Mouse (Mus musculus) lung, postnatal 0 days (tissue): ENCODE measurements around the gene Ttc25. TPM values are rescaled to one million over a fixed set of nuclear protein-coding genes. Genes with fewer than 3 reads are reported as not detected.

ENCODE experiments used
- ATAC-seq: fragments of 200-750 bp; cut with Nextera tagmentation; 2 replicates; pipeline ENCODE4 v1.8.0; 2017; ENCODE audit warnings: moderate library complexity
- DNase-seq: peaks from one replicate; pipeline ENCODE4 v3.0.0-alpha.2; 2016; ENCODE audit warnings: low spot score
- H3K27ac ChIP-seq: fragments of 300-500 bp; sonication (generic); 2 replicates; pipeline ENCODE4 v1.5.1; 2014; ENCODE audit warnings: antibody characterized with exemption, mild to moderate bottlenecking, low read length, mixed read lengths
- H3K27me3 ChIP-seq: fragments of 300-500 bp; sonication (generic); replicated peaks from 2 replicates; pipeline ENCODE4 v1.6.1; 2014; ENCODE audit warnings: low read length, mixed read lengths; ENCODE audit not compliant: insufficient read depth
- H3K36me3 ChIP-seq: fragments of 300-500 bp; sonication (generic); 2 replicates; pipeline ENCODE4 v1.6.1; 2014; ENCODE audit warnings: low read length, mixed read lengths; ENCODE audit not compliant: insufficient read depth
- H3K4me1 ChIP-seq: fragments of 300-500 bp; sonication (generic); 2 replicates; pipeline ENCODE4 v1.6.1; 2014; ENCODE audit warnings: antibody characterized with exemption, low read depth, low read length, mixed read lengths; ENCODE audit not compliant: insufficient read depth
- H3K4me2 ChIP-seq: fragments of 300-500 bp; sonication (generic); replicated peaks from 2 replicates; pipeline ENCODE4 v1.6.1; 2014; ENCODE audit warnings: low read depth, mild to moderate bottlenecking, low read length, moderate library complexity, mixed read lengths
- H3K4me3 ChIP-seq: fragments of 300-500 bp; sonication (generic); 2 replicates; pipeline ENCODE4 v1.5.1; 2014; ENCODE audit warnings: low read depth, low read length
- H3K9ac ChIP-seq: fragments of 300-500 bp; sonication (generic); replicated peaks from 2 replicates; pipeline ENCODE4 v1.6.1; 2014; ENCODE audit warnings: low read depth, mild to moderate bottlenecking
- H3K9me3 ChIP-seq: fragments of 300-500 bp; sonication (generic); 2 replicates; pipeline ENCODE4 v1.6.1; 2016; ENCODE audit warnings: low read length, mixed read lengths
- CTCF ChIP-seq: IDR thresholded peaks from 2 replicates; pipeline ENCODE4 v1.5.1; 2016; ENCODE audit warnings: antibody characterized with exemption, mild to moderate bottlenecking
- EP300 ChIP-seq: IDR thresholded peaks from 2 replicates; pipeline ENCODE4 v1.6.1; 2016; ENCODE audit warnings: antibody characterized with exemption, mild to moderate bottlenecking, control low read depth
- WGBS: fragments of 180-500 bp; shearing (Covaris S2); extraction: QIAGEN DNeasy Blood & Tissue Kit; methylation state at CpG from one replicate; pipeline ENCODE4 v1.1.7; 2014; 5-methylcytosine and 5-hydroxymethylcytosine counted together
- polyA plus RNA-seq: library from polyadenylated mRNA; unstranded; fragments of >200 nt; fragmentation: Nextera tagmentation; extraction: Ambion mirVana; gene quantifications from 2 replicates; pipeline ENCODE4 v1.2.1, GENCODE M21; 2015

Gene Ttc25
- polyA plus RNA-seq, 1 experiment from 2014 or later: 3.5 TPM

DNA sequence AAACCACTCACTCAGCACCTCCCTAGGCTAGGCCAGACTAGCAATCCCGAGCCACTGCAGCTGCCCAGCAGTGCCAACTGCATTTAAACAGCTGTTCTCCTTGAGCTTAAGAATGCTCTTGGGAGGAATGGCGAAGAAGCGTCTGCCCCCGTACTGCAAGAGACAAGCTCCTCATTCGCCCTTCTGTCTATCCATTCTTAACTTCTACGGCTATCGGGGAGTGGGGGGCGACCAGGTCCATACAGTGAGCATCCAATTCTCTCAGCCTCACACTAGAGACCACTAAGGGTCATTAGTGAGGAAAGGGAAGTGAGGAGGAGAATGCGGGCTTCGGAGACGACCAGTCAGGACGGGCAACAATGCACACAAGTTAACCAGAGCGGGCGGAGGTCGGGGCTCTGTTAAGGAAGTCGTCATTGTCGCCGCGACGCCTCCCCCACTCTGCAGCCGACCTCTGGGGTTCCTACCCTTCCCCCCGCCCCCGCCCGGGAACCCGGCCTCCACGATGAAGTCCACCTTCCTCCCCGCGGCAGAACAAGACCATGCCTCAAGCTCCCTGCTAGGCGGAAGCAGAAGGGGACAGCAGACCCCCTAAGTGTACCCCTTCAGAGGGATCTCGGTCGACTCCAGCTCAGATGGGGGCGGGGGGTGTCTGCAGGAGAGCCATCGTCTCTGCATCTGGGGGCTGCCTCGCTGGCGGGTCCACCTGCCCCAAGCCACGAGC is 73.5 kb downstream of the Ttc25 start, which contains the start of gene Nkiras2:
Gene Nkiras2, plus strand, starts transcription at position 484 of the 724 bp plus-strand sequence.
- peak within 1 kb of the TSS; percentile 83 for H3K4me2 ChIP-seq
- no peaks in the 10 kb centered on the region for H3K9me3 ChIP-seq
- peak; percentile 90 for DNase-seq
- no peak for TF ChIP-seq CTCF
- TF ChIP-seq EP300: no peak
- H3K27ac ChIP-seq: peak within 1 kb of the TSS; percentile 97
- peak within 1 kb of the TSS; percentile 98 for H3K4me3 ChIP-seq
- H3K27me3 ChIP-seq: no peaks in the 10 kb centered on the region
- peak; percentile 77 for ATAC-seq
- H3K9ac ChIP-seq: peak within 1 kb of the TSS; percentile 82
- 0% methylated on average over 32 of the region's 36 CpGs for WGBS
- no peaks in the 10 kb centered on the region for H3K36me3 ChIP-seq
- peaks cover 8% of the 10 kb centered on the region; the same call in 1 of the 2 replicates for H3K4me1 ChIP-seq

- WGBS: 2% methylated on average over 40 of the region's 40 CpGs
Observed at GRCm38 (mm10) chr11:100619485-100619975, 74.1 kb downstream of the Ttc25 start.

GRCm38 (mm10) chr11:100619982-100620381 is 74.6 kb downstream of the Ttc25 start, which contains the start of gene Dnajc7:
TSS of gene Dnajc7 (minus strand) at chr11:100620168.
- H3K36me3 ChIP-seq: no peaks in the 10 kb centered on the region
- peak within 1 kb of the TSS; percentile 97 for H3K27ac ChIP-seq
- peak within 1 kb of the TSS; percentile 83 for H3K4me2 ChIP-seq
- WGBS: 6% methylated on average over 11 of the region's 11 CpGs
- DNase-seq: no peak
- peak within 1 kb of the TSS; percentile 82 for H3K9ac ChIP-seq
- ATAC-seq: no peak
- peak within 1 kb of the TSS; percentile 98 for H3K4me3 ChIP-seq
- H3K9me3 ChIP-seq: no peaks in the 10 kb centered on the region
- TF ChIP-seq EP300: no peak
- TF ChIP-seq CTCF: no peak
- H3K27me3 ChIP-seq: no peaks in the 10 kb centered on the region
- peaks cover 8% of the 10 kb centered on the region; the same call in 1 of the 2 replicates for H3K4me1 ChIP-seq

More at GRCm38 (mm10) chr11:100619485-100619975, 74.1 kb downstream of the Ttc25 start:
- peak; percentile 97 for DNase-seq
- peak overlapping the region; percentile 98 for H3K4me3 ChIP-seq
- H3K36me3 ChIP-seq: no peaks in the 10 kb centered on the region
- TF ChIP-seq CTCF: peak; percentile 50
- no peak for TF ChIP-seq EP300
- no peaks in the 10 kb centered on the region for H3K9me3 ChIP-seq
- H3K4me2 ChIP-seq: peak overlapping the region; percentile 83
- peak overlapping the region; percentile 82 for H3K9ac ChIP-seq
- H3K27ac ChIP-seq: peak overlapping the region; percentile 97
- peaks cover 8% of the 10 kb centered on the region; the same call in 1 of the 2 replicates for H3K4me1 ChIP-seq
- peak; percentile 92 for ATAC-seq
- no peaks in the 10 kb centered on the region for H3K27me3 ChIP-seq

Other genes starting within 250 kb of the Ttc25 start
- 2,114 and 2,164 TPM in 2 replicates for gene Eif1, start 225.7 kb upstream of the Ttc25 start, polyA plus RNA-seq
- gene Gast, start 211.2 kb upstream of the Ttc25 start, polyA plus RNA-seq: not detected in 2 replicates
- 6.4 and 6.5 TPM in 2 replicates for gene Hap1, start 189.5 kb upstream of the Ttc25 start, polyA plus RNA-seq
- 231 and 251 TPM in 2 replicates for gene Jup, start 147.8 kb upstream of the Ttc25 start, polyA plus RNA-seq
- 44.9 and 47.1 TPM in 2 replicates for gene P3h4, start 130.8 kb upstream of the Ttc25 start, polyA plus RNA-seq
- gene Fkbp10, start 129.9 kb upstream of the Ttc25 start, polyA plus RNA-seq: 75.6 and 86.5 TPM in 2 replicates
- gene Nt5c3b, start 103.8 kb upstream of the Ttc25 start, polyA plus RNA-seq: 56.3 and 57.6 TPM in 2 replicates
- gene Klhl10, start 103.7 kb upstream of the Ttc25 start, polyA plus RNA-seq: 0.38 and 0.43 TPM in 2 replicates
- gene Klhl11, start 72.9 kb upstream of the Ttc25 start, polyA plus RNA-seq: 3.6 and 4.1 TPM in 2 replicates
- 85.7 and 92.9 TPM in 2 replicates for gene Acly, start 17.6 kb upstream of the Ttc25 start, polyA plus RNA-seq
- gene Cnp, start 29.3 kb downstream of the Ttc25 start, polyA plus RNA-seq: 31.4 and 33.8 TPM in 2 replicates
- 58.6 and 59.9 TPM in 2 replicates for gene Nkiras2, start 73.6 kb downstream of the Ttc25 start, polyA plus RNA-seq
- 99.1 and 113 TPM in 2 replicates for gene Dnajc7, start 74.6 kb downstream of the Ttc25 start, polyA plus RNA-seq
- not detected in 2 replicates for gene Zfp385c, start 146.8 kb downstream of the Ttc25 start, polyA plus RNA-seq
- 3.1 and 3.3 TPM in 2 replicates for gene Dhx58, start 158.7 kb downstream of the Ttc25 start, polyA plus RNA-seq
- gene Kat2a, start 166.9 kb downstream of the Ttc25 start, polyA plus RNA-seq: 14.2 and 14.5 TPM in 2 replicates
- 0.51 TPM in 1 of 2 replicates, not detected in the other for gene Hspb9, start 168.2 kb downstream of the Ttc25 start, polyA plus RNA-seq
- gene Rab5c, start 192.6 kb downstream of the Ttc25 start, polyA plus RNA-seq: 25.3 and 30.4 TPM in 2 replicates
- gene Kcnh4, start 214.3 kb downstream of the Ttc25 start, polyA plus RNA-seq: 0.04 TPM in 1 of 2 replicates, not detected in the other
- gene Hcrt, start 217.3 kb downstream of the Ttc25 start, polyA plus RNA-seq: not detected in 2 replicates
- gene Ghdc, start 225.3 kb downstream of the Ttc25 start, polyA plus RNA-seq: 4.9 and 6.4 TPM in 2 replicates